Mouse (Mus musculus) adrenal gland, adult 2 months (tissue): ENCODE results near the gene 1700013F07Rik. TPM values are rescaled to one million over a fixed set of nuclear protein-coding genes. Genes with fewer than 3 reads are reported as not detected.
"Not testable (repeated sequence)": the region's sequence is repeated elsewhere in the genome, so short reads cannot be mapped to it uniquely, and the experiment has no call there.

ENCODE experiments used
- DNase-seq: peaks from one replicate; pipeline ENCODE4 v3.0.0; 2021
- polyA plus RNA-seq: library from polyadenylated mRNA; depleted of rRNA; stranded (reverse); fragments of >200 nt; gene quantifications from 2 replicates; pipeline ENCODE4 v1.2.3, GENCODE M21; 2012
- total RNA-seq, 2 experiments: library from RNA; stranded (reverse); gene quantifications; 2 replicates each; pipeline ENCODE4 v1.2.3; 2021

The 1700013F07Rik gene
- total and polyA plus RNA-seq, 3 experiments: not detected

- no peak for DNase-seq
These were observed 20.2 kb downstream of the 1700013F07Rik start for GRCm38 (mm10) chr3:108554111-108554561.

DNA sequence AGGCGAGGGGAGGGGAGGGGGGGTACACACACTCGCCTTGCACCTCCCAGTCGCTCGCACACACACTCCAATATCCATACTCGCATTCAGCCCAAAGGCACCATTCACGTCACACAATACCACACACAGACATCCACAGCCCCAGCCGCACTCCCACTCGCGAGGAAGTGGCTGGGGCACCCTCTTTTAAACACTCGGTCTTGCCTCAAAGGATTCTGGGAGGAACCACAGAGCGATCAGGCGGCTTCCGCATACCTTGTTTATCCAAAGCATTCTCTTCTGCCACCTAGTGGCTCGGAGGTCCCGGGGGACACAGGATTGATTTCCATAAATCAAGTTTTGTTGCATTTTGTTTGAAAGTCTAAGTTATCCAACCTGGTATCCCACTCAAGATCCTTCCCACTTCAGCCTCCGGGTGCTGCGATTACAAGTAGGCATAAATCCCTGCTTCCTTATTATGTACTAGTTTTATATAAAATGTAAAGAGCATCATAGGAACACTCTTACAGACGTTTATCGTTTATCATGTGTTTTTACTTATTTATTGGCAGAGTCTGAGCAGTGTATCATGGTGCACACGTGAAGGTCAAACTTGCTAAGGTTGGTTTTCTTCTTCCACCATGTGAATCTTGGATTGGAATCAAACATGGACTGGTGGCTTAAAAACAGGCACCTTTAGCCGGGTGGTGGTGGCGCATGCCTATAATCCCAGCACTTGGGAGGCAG, 20.8 kb downstream of the 1700013F07Rik start:
- DNase-seq: peak; percentile 93

GRCm38 (mm10) chr3:108557888-108558287, 23.9 kb downstream of the 1700013F07Rik start:
- no peak for DNase-seq

GRCm38 (mm10) chr3:108562133-108562730, 28.3 kb downstream of the 1700013F07Rik start, which contains the start of gene Tmem167b:
TSS of gene Tmem167b (minus strand) at chr3:108562466.
- DNase-seq: peak; percentile 97

DNA sequence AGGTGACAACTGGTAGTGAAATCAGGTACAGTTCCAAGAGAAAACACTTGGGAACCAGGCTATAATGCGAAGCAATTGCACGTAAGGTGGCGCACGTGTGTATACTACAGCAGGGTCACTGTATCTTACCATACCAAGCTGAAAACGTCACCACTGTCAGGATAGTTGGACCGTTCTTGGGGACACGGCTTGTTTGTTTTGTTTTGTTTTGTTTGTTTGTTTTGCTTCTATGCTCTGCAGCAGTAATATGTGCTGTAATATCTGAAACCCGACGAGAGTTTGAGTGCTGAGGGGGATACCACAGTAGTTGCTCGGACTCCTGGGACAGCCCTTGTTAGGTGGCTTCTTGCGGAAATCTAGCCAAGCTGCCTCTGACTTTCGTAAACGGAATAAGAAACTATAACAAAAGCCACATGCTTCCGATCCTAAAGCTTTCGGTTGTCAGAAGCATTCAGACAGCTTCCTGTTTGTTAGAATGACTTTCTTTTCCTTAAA, 28.9 kb downstream of the 1700013F07Rik start:
- no peak for DNase-seq

GRCm38 (mm10) chr3:108563309-108563708, 29.4 kb downstream of the 1700013F07Rik start:
- DNase-seq: peak; percentile 85

DNA sequence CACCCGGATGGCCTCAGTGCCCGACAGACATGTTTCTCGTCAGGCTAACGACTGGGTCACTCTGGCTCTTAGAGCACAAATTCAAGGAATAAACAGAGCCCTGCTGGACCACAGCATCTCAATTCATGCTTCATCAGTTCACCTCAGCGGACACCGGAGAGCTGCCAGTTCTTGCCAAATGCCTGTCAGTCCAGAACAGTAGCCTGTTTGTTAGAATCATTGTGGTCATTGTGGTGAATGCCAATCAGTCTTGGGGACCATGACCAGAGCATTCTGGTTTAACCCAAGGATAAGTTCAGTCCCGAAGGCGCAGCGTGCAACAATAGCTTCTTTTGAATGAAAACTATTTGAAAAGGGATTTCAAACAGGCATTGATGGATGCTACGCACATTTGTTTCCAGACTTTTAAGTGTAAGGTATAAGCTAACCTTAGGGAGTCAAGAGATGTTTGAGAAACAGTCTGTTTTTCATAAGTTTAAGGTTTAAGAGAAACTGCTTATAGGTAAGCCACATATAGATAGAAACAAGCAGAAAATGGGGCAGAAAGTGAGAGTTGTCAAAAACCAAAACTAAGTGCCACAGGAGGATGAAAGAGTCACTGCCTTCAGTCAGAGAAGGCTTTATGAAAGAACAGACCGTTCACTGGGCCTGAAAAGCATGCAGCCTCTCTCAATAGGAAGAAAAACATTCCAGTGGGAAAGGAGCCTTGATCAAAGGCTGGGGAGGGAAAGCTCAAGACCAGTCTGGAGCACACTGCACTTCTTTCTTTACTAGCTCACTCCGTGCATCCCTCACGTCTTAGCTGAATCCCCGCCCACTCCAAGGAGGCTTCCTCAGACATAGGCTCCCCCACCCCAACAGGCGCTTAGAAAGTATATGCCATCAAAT, 34.3 kb downstream of the 1700013F07Rik start:
- DNase-seq: no peak

GRCm38 (mm10) chr3:108569636-108570035, 35.7 kb downstream of the 1700013F07Rik start:
- DNase-seq: not testable (repeated sequence)

DNA sequence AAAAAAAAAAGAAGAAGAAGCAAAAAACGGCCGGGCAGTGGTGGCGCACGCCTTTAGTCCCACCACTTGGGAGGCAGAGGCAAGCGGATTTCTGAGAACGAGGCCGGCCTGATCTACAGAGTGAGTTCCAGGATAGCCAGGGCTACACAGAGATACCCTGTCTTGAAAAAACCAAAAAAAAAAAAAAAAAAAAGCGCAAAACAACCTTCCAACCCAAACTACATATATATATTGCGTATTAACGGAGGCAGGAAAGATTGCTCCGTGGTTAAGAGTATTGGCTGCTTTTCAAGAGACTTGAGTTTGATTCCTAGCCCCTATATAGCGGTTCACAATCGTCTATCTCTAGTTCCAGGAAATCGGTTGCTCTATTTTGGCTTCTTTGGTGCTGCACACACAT, 36.9 kb downstream of the 1700013F07Rik start:
- DNase-seq: no peak

GRCm38 (mm10) chr3:108571443-108572294, 37.7 kb downstream of the 1700013F07Rik start, which contains the start of gene Taf13:
TSS of gene Taf13 (plus strand) at chr3:108571698.
- DNase-seq: peak; percentile 97

DNA sequence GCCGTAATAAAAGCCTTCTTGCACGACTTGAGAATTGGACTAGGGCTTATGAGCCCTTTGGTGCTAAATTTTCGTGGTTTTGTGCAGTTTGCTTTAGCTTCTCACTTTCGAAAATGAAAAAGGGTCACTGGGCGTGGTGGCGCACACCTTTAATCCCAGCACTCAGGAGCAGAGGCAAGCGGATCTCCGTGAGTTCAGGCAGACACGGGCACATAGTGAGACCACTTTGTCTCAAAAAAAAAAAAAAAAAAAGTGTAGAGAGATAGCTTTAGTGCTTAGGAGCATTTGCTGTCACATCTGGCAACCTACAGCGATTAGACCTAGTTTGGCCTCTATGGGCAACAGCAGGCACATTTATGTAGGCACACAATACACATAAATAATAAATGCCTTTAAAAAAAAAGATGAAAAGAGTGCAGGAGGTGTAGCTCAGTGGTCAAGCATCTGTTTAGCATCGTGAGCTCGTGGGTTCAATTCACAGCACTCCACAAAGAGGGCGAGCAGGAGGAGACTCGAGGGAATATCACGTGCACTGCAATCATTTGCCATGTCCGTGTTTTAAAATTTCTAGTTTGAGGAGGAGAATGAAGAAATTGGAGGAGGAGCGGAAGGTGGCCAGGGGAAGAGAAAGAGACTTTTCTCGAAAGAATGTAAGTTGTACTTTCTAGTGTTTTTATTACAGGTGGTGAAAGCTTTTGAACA, 38.5 kb downstream of the 1700013F07Rik start:
- DNase-seq: no peak

GRCm38 (mm10) chr3:108574018-108574417, 40.1 kb downstream of the 1700013F07Rik start:
- DNase-seq: no peak

DNA sequence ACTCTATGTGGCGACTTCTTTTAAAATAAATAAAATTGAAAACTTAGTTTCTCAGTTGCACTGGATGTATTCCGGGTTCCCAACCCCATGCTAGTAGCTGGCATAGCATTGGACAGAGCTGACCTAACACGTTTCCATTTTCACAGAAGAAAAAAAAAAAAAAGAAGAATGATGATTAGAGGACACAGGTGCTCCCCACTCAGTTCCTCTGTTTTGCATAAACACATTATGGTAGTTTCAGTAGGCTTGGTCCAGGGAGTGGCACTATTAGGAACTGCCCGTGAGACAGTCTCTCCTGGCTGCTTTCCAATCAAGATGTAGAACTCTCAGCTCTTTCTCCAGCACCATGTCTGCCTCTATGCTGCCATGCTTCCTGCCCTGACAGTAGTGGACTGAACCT, 50.6 kb downstream of the 1700013F07Rik start:
- no peak for DNase-seq

DNA sequence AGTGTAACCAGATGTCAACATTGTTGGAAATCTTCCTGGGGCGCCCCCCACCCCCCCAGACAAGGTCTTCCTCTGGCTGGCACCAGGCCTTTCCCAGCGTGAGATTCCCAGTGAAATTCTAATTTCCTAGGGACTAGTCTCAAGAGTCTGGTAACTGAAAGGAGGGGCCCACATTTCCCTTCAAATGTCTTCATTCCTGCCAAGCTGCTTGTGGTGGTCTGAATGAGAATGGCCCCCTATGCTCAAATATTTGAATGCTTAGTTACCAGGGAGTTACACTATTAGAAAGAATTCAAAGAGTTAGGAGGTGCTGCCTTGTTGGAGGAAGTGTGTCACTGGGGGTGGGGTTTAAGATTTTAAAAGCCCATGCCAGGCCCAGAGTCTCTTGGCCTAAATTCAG, 54.5 kb downstream of the 1700013F07Rik start:
- DNase-seq: no peak

DNA sequence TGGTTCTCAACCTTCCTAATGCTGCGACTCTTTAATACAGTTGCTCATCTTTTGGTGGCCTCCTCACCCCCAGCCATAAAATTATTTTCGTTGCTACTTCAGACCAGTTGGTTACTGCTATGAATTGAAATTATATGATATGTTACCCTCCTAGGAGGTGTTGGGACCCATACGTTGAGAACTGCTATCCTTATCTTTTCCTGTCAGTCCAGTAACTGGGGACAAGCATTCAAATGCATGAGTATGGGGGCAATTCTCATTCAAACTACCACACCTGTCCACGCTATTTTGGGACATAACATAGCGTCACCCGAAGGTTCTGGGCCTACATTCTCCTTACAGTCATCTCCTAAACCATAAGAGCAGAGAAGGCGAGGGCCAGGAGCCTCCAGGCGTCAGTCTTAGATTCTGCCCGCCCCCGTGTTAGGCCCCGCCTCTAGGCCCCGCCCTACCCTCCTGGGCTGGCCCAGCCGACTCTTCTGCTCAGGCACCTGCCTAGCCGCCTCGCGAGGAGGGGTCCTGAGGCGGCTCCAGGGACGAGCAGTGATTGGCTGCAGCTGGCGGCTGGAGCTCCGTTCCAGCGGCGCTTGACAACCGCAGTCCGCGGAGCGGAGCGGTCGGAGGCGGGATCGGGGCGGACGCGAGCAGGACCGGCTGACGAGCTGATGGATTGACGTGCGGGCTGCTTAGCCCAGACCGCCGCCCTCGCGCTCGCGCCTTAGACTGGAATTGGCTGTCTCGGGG, 57.0 kb downstream of the 1700013F07Rik start, which contains the start of gene Wdr47:
Gene Wdr47, plus strand, starts transcription at position 494 of the 744 bp plus-strand sequence.
- peak; percentile 99 for DNase-seq

GRCm38 (mm10) chr3:108591530-108592522, 57.9 kb downstream of the 1700013F07Rik start:
- no peak for DNase-seq
